Mouse (Mus musculus) megakaryocyte, adult 5-6 weeks (primary cell): ENCODE results near the gene 2010300C02Rik. TPM values are rescaled to one million over a fixed set of nuclear protein-coding genes. Genes with fewer than 3 reads are reported as not detected.

Experiments
- ATAC-seq: 2 replicates; pipeline ENCODE4 v1.8.0; 2016; ENCODE audit warnings: mild to moderate bottlenecking, inconsistent platforms; ENCODE audit not compliant: poor library complexity, severe bottlenecking
- total RNA-seq, 2 experiments: library from RNA; stranded (forward) in 1 of 2; stranded (reverse) in 1 of 2; fragments of 153-499, 151-499 nt in 1 of 2; fragments of 221-1000, 200-1000 nt in 1 of 2; gene quantifications; 2 replicates each; pipeline versions ENCODE4 v1.2.3 to v1.2.4; 2015 to 2017

2010300C02Rik gene
- total RNA-seq, 2 experiments from 2014 or later: 0.11 TPM; not detected in 1

GRCm38 (mm10) chr1:37671316-37671715, 48.6 kb downstream of the 2010300C02Rik start:
- ATAC-seq: no peak

GRCm38 (mm10) chr1:37667386-37667785, 52.5 kb downstream of the 2010300C02Rik start:
- ATAC-seq: no peak

- no peak for ATAC-seq
These were observed 53.3 kb downstream of the 2010300C02Rik start for GRCm38 (mm10) chr1:37666587-37666986.

DNA sequence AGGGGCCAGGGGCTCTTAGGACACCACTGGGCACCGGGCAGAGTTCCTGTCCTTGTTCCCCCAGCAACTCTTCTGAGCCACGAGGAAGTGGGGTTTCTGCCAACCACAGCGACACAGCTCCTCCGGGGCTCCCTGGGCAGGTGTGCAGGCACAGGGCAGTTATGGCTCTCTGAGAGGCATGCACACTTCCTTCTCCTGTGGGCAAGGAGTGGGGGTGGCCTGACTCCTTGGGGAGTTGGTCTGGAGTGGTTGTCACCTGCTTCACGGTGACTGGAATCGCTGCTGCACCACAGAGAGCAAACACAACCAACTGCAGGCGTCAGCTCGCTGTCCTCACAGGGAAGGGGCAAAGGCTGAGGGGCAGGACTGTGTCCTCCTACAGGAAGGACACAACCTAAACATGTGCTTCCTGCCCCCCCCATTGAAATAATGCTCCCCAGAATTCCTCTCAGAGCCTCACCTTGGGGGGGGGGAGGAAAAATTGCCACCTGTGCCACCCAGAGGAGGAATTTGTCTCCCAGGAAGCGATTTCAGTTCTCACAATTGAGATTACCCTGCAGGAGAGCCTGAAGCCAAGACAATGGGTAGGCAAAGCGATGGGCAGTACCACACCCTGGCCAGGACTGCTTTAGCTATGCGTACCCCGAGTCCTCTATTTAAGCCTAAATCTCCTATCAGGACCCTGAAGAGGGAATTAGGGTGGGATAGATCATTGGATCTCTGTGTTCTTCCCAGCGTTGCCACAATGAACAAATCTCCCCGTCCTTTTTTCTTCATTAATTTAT, 54.2 kb downstream of the 2010300C02Rik start:
- no peak for ATAC-seq

DNA sequence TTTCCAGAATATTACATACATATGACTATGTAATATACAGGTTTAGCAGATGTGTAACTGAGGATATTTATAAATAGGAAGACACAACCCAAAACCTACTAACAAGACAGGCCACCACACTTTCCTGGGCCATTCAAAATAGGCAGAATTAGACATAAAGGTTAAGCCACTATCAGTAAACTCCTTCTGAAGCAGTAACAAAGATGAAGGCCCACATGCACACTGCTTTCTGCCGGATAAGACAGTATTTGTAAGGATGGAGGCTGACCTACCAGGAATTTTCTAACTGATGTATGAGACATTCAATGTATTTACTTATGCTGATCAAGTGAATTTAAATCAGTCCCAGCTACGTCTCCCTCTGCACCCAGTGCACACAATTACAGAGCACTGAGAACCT, 55.4 kb downstream of the 2010300C02Rik start:
- no peak for ATAC-seq

GRCm38 (mm10) chr1:37663606-37664005, 56.3 kb downstream of the 2010300C02Rik start:
- no peak for ATAC-seq

GRCm38 (mm10) chr1:37656017-37656416, 63.9 kb downstream of the 2010300C02Rik start:
- ATAC-seq: no peak

DNA sequence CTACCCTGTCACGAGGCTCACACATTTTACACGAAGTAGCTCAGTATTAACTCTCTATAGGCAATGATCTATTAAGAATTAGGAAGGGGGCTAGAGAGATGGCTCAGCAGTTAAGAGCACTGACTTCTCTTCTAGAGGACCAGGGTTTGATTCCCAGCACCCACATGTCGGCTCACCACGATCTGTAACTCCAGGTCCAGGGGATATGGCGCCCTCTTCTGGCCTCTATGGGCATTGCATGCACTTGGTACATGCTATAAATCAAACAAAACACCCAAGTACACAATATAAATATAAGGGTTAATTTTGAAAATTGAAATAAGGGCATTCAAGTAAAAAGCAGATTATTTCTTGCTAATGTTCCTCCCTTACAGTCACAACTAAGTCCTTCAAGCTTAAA, 65.9 kb downstream of the 2010300C02Rik start:
- no peak for ATAC-seq

DNA sequence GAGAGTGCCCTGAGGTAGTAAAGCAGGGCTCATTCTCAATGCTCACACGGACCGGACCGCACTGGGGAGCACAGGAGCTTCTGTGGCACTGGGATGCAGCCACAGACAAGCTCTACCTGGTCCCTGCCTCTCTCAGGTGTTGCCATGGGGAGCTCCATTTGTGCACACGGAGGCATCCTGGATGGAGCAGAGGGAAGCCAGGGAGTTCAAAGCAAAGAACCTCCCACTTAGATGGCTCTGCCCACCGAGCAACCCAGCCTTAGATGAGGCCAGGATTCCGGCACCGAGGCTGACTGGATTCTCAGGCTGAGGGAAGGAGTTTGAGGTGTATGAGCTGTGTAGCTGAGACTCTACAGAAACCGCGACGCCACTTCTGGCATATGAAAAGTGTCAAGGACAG, 72.8 kb downstream of the 2010300C02Rik start:
- no peak for ATAC-seq

DNA sequence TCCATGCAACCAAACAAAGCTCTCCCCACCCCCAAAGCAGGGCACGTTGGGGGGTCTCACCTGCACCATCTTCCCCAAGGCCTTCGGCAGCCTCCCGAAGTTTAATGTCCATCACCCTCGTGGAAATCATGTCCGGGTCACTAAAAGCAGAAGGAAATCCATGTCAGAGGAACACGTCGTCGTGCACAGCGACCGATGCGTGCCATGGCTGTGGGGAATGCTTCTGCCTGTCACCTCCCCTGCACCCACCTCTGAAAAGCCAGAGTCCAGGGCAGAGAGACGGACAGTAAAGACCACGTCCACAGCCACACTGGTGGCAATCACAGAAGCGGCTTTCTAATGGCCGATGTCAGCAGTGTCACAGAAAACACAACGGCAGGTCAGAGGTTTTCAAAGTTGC, 75.4 kb downstream of the 2010300C02Rik start:
- no peak for ATAC-seq

DNA sequence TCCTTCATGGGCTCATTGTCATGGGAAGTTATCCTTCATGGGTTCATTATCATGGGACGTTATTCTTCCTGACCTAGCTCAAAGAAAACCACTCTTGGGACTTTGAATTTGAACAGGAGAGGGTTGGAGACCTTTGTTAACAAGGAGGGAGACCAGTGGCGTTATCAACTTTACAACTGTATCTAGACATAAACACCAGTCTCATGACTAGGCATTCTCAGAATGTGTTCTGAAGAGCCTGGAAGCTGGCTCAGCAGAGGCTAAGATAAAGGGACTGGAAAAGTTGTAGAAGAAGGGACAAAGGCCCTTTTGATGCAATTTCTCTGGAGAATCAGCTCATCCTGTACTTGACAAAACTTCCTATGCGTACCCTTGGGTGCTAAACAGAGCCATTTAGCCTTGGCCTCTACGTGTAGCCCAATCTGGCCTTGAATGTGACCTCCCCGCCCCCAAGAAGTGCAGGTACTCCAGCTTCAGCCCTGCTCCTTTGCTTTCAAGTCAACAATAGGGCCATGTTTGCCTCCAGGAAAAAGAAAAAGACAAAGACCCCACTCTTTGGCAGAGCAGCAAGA, 76.0 kb downstream of the 2010300C02Rik start:
- no peak for ATAC-seq

- no peak for ATAC-seq
These were observed 78.5 kb downstream of the 2010300C02Rik start for GRCm38 (mm10) chr1:37641361-37641760.

DNA sequence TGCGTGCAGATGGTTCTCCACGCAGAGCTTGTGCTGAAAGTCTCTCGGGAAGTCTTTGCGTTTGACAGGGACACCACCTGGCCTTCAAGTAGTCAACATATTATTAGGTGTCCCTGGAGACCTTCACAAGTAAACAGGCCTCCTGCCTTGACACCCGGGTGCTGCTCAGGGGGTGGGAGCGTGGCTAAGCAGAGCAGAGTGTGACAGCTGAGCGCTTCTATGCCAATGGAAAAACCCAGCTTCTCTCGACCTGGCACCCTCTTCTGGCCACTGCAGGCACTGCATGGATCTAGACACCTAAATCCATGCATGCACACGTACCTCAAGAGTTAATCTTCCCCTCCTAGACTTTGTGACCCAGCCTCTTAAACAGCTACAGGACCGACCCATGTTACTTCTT, 80.8 kb downstream of the 2010300C02Rik start:
- peak; percentile 77 for ATAC-seq

DNA sequence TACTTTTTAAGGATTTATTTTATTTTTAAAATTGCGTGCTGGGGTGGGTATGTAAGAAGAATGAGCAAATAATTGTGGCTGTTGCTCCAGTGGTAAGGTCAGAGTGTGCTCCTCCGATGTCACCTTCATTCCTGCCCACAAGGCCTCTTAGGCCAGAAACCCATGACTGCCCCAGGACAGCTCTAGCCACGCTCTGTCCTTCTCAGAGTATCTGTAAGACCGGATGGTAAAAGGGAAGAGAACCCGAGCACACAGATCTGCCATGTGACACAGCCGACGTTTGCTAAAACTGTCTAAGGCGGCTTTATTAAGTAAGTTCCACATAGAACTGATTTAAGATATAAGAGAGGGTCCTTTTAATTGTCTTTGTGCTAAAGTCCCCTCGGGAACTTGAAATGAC, 81.3 kb downstream of the 2010300C02Rik start:
- no peak for ATAC-seq

DNA sequence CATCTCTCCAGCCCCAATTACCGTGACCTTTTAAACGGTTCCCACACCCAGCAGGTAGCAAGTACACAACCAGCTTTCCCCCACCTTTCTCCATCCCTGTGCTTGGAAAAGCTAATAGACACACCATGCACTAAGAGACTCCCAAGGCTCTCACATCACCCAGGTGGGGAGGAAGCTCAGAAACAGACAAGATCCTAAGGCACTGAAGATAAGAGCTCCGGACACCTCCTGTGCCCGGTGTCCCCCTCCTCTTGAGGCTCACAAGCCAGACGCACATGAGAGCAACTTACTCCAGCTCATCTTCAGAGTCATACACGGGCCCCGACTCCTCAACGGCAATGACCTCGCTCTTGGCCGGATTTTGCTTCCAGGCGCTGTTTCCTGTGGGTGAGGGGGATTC, 82.3 kb downstream of the 2010300C02Rik start:
- ATAC-seq: no peak

- ATAC-seq: no peak
These were observed 83.1 kb downstream of the 2010300C02Rik start for GRCm38 (mm10) chr1:37636824-37637223.

DNA sequence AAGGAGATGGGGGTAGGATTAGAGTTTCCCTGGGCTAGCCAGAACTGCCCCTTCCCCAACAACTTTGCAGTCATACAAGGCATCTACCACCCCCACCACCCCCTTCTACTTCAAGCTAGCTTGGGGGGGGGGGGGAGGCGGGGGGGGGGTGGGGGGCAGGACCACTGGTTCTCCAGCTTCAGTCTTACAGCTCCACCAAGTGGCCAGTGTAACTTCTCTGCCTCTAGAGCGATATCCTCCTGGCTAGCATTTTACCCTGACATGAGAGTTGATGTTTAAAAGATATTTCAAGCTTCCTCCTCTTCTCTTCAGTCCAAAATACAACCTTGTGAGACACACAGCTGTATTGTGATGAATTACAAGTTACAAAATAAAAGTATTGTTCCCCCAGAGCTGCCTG, 83.7 kb downstream of the 2010300C02Rik start:
- ATAC-seq: no peak

- ATAC-seq: no peak
These were observed 84.2 kb downstream of the 2010300C02Rik start for GRCm38 (mm10) chr1:37635716-37636115.

DNA sequence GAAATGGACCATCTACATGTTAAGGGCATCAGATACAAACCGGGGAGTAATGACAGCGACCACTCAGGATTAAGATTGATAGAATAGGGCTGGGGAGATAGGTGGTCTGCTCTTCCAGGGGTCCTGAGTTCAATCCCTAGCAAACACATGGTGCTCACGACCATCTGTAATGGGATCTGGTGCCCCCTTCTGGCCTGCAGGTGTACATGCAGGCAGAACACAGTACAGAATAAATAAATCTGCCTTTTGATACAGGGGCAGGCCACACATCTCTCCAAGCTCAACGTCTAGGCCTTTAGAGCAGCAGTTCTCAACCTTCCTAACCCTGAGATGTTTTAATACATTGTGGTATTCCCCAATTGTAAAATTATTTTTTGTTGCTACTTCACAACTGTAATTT, 85.2 kb downstream of the 2010300C02Rik start:
- peak; percentile 57; the same call in 1 of the 2 replicates for ATAC-seq

- ATAC-seq: no peak
These were observed 86.4 kb downstream of the 2010300C02Rik start for GRCm38 (mm10) chr1:37633516-37633915.

DNA sequence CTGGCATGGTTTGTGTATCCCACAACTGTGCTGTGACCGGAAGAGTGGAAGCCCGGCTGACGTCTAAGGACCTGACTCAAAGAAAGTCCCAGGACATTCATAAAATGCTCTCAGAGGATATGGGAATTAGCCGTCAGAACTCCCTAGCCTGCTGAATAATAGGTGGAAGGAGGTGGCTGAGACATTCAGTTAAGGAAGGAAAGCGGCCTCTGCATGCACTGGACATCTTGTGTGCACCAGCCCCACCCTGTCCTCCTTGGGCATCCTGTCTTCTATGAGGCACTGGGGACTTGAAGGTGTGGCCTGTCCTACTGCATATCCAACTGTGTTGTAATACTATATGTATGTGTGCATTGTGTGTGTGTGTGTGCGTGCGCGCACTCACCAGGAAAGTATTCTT, 87.5 kb downstream of the 2010300C02Rik start:
- no peak for ATAC-seq

GRCm38 (mm10) chr1:37631456-37631855, 88.4 kb downstream of the 2010300C02Rik start:
- ATAC-seq: no peak
